ENCODE assay signal across 8 mouse cellular contexts in the genomic region with DNA sequence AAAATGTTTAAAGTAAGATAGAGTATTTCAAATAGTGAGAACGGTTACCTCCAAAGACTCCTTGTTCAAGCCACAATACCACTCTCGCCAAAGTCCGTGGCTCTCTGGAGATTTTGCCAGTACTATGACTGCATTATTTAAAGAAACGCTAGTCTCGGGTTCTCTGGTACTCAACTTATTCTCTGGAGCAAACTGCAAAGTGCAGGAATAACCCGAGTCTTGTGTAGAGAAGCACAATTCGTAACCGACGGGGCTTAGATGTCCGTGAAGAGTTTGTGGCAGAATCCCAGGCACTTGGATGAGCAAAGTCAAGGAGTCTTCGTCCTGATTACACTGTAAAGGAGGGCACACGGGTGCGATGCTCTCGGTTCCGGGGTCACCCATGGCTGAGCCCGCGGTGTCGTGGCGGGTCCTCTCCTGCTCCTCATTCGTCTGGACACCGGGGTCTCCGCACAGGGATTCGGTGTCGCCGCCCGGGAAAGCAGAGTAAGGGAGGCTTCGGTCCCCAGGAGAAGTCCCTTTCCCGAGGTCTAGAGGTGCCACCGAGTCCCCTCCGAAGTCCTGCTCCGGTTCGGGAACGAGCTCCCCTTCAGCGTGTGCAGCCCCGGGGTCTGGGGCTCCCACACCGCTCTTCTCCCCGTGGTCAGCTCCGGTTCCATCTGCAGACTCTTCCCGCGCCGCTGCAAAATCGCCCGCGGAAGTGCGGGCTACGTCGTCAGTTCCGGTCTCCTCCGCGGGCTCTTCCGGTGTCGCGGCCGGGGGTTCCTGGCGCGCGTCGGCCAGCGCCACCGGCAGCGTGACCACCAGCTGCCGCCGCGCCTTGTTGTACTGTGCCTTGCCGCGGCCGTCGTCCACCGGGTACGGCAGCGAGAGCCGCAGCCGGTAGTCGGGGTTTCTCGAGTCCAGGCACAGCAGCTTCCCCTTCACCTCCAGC. TPM values are rescaled to one million over a fixed set of nuclear protein-coding genes. Genes with fewer than 3 reads are reported as not detected.
DNase-seq lines count a peak whose midpoint lies in the region; ATAC-seq and TF ChIP-seq lines count a peak whose summit lies in the region.

A gene (minus strand): TSS at position 661 of the 934 bp plus-strand sequence.

- TF ChIP-seq EP300 in CH12.LX (IDR thresholded peaks at IDR 0.05; ENCODE audit: low read length), result no peak
- no peak for TF ChIP-seq EP300 in liver, postnatal 0 days (IDR thresholded peaks at IDR 0.05; ENCODE audit: low read depth)

- under 1% methylated on average over 75 of the region's 75 CpGs for WGBS in heart, embryonic 14.5 days
- WGBS in liver, postnatal 0 days (ENCODE audit: insufficient replicate concordance), result 3% methylated on average over 75 of the region's 75 CpGs
- WGBS in neural tube, embryonic 13.5 days, result under 1% methylated on average over 75 of the region's 75 CpGs

- DNase-seq in CH12.LX (ENCODE audit: extremely low read depth), result peak; percentile 58
- DNase-seq in fibroblast of lung, adult 2 months (ENCODE audit: low read depth), result peak; percentile 29
- DNase-seq in kidney, postnatal 10 days, result peak; percentile 85
- DNase-seq in liver, postnatal 0 days, result peak; percentile 81
- peak; percentile 56 for DNase-seq in telencephalon, adult 2 months (ENCODE audit: low read depth, low spot score)

- dilution Hi-C loops in CH12.LX (cut with MboI; ENCODE audit: extremely low pct_ligation_motif_present, extremely low pct_unique_long_range_greater_than_20kb, low sequenced_read_pairs), result no loop called here

- no peak for TF ChIP-seq RAD21 in CH12.LX (IDR thresholded peaks at IDR 0.05; ENCODE audit: low read depth, low read length)

- H3K9me3 ChIP-seq in CH12.LX (replicated peaks; ENCODE audit: low read length), result no peaks in the 10 kb centered on the region
- no peaks in the 10 kb centered on the region for H3K9me3 ChIP-seq in heart, embryonic 14.5 days (ENCODE audit: control insufficient read depth, low read length)
- no peaks in the 10 kb centered on the region for H3K9me3 ChIP-seq in liver, postnatal 0 days (ENCODE audit: low read length)
- H3K9me3 ChIP-seq in neural tube, embryonic 13.5 days, result no peaks in the 10 kb centered on the region

- peak within 1 kb of the TSS; percentile 84 for H3K27ac ChIP-seq in CH12.LX (ENCODE audit: insufficient read depth, low read depth)
- peak within 1 kb of the TSS; percentile 74 for H3K27ac ChIP-seq in brown adipose tissue, adult 24 weeks (replicated peaks; ENCODE audit: low read depth, low read length)
- peak within 1 kb of the TSS; percentile 87 to 93 for H3K27ac ChIP-seq in heart, embryonic 14.5 days (replicated peaks in 1 of 2; ENCODE audit: control insufficient read depth in 1 of 2, insufficient read depth in 1 of 2, low read depth in 2 of 2, low read length in 2 of 2)
- H3K27ac ChIP-seq in liver, postnatal 0 days (ENCODE audit: low read depth), result peak within 1 kb of the TSS; percentile 92
- H3K27ac ChIP-seq in neural tube, embryonic 13.5 days (replicated peaks), result peak within 1 kb of the TSS; percentile 94

- no peaks in the 10 kb centered on the region for H3K27me3 ChIP-seq in CH12.LX (replicated peaks)
- no peaks in the 10 kb centered on the region for H3K27me3 ChIP-seq in heart, embryonic 14.5 days (ENCODE audit: control insufficient read depth, insufficient read depth, low read length)
- H3K27me3 ChIP-seq in liver, postnatal 0 days (ENCODE audit: insufficient read depth, low read length), result no peaks in the 10 kb centered on the region
- H3K27me3 ChIP-seq in neural tube, embryonic 13.5 days, result no peaks in the 10 kb centered on the region

- H3K9ac ChIP-seq in CH12.LX (ENCODE audit: insufficient read depth, low read depth), result peak within 1 kb of the TSS; percentile 61
- H3K9ac ChIP-seq in heart, embryonic 14.5 days (ENCODE audit: low read length), result peak within 1 kb of the TSS; percentile 92
- peak within 1 kb of the TSS; percentile 93 for H3K9ac ChIP-seq in liver, postnatal 0 days (replicated peaks)
- peak within 1 kb of the TSS; percentile 88 for H3K9ac ChIP-seq in neural tube, embryonic 13.5 days

- H3K4me1 ChIP-seq in CH12.LX (ENCODE audit: control insufficient read depth in 1 of 2, insufficient read depth in 2 of 2), result peaks cover 6 to 28% of the 10 kb centered on the region in 2 experiments; a peak in 3 of 4 replicates
- H3K4me1 ChIP-seq in brown adipose tissue, adult 24 weeks (ENCODE audit: control insufficient read depth, insufficient read depth, insufficient read length, low read length), result peaks cover 5% of the 10 kb centered on the region; the same call in 1 of the 2 replicates
- peaks cover 0 to 19% of the 10 kb centered on the region in 2 experiments; a peak in 3 of 4 replicates for H3K4me1 ChIP-seq in heart, embryonic 14.5 days (ENCODE audit: control insufficient read depth in 2 of 2, insufficient read depth in 2 of 2, low read length in 2 of 2)
- H3K4me1 ChIP-seq in liver, postnatal 0 days (ENCODE audit: insufficient read depth), result peaks cover 17% of the 10 kb centered on the region
- H3K4me1 ChIP-seq in neural tube, embryonic 13.5 days (replicated peaks), result peaks cover 33% of the 10 kb centered on the region

- ATAC-seq in heart, embryonic 14.5 days (ENCODE audit: insufficient number of reproducible peaks, insufficient read depth, low FRiP score, low read depth), result peak; percentile 67
- peak; percentile 74 for ATAC-seq in liver, postnatal 0 days
- ATAC-seq in neural tube, embryonic 13.5 days (ENCODE audit: low read depth), result peak; percentile 88

- peaks cover 16 to 35% of the 10 kb centered on the region in 2 experiments for H3K36me3 ChIP-seq in CH12.LX (replicated peaks in 1 of 2; ENCODE audit: control insufficient read depth in 1 of 2, insufficient read depth in 1 of 2, low read length in 1 of 2)
- H3K36me3 ChIP-seq in heart, embryonic 14.5 days (ENCODE audit: control insufficient read depth, insufficient read depth, low read length), result peaks cover 35% of the 10 kb centered on the region
- peaks cover 15% of the 10 kb centered on the region for H3K36me3 ChIP-seq in liver, postnatal 0 days (replicated peaks; ENCODE audit: insufficient read depth, low read length)
- H3K36me3 ChIP-seq in neural tube, embryonic 13.5 days, result peaks cover 11% of the 10 kb centered on the region

- peaks cover 47% of the 10 kb centered on the region for H3K79me2 ChIP-seq in CH12.LX (replicated peaks; ENCODE audit: control insufficient read depth, extremely low read depth, insufficient read depth, poor library complexity, severe bottlenecking)

- peak within 1 kb of the TSS; percentile 91 to 98 (median 97) for H3K4me3 ChIP-seq in CH12.LX (replicated peaks in 1 of 3; ENCODE audit: low read depth in 2 of 3, low read length in 2 of 3, poor library complexity in 1 of 3)
- peak within 1 kb of the TSS; percentile 91 for H3K4me3 ChIP-seq in brown adipose tissue, adult 24 weeks (ENCODE audit: insufficient read depth, low read depth, low read length)
- peak within 1 kb of the TSS; percentile 74 to 98 for H3K4me3 ChIP-seq in heart, embryonic 14.5 days (ENCODE audit: control insufficient read depth in 1 of 2, insufficient read depth in 1 of 2, low read depth in 1 of 2, low read length in 2 of 2)
- peak within 1 kb of the TSS; percentile 99 for H3K4me3 ChIP-seq in liver, postnatal 0 days (ENCODE audit: low read depth, low read length)
- H3K4me3 ChIP-seq in neural tube, embryonic 13.5 days, result peak within 1 kb of the TSS; percentile 84

- TF ChIP-seq POLR2A in CH12.LX (IDR thresholded peaks at IDR 0.05; ENCODE audit: low read depth, low read length), result peak; percentile 87

- in situ Hi-C loops in CH12.LX (cut with MboI; ENCODE audit: low pct_ligation_motif_present, low pct_unique_long_range_greater_than_20kb, low sequenced_read_pairs), result no loop called here

- H3K4me2 ChIP-seq in CH12.LX (ENCODE audit: insufficient read depth, low read depth, poor library complexity, severe bottlenecking), result peak within 1 kb of the TSS; percentile 91
- H3K4me2 ChIP-seq in heart, embryonic 14.5 days (ENCODE audit: low read length), result peak within 1 kb of the TSS; percentile 94
- peak within 1 kb of the TSS; percentile 97 for H3K4me2 ChIP-seq in liver, postnatal 0 days (ENCODE audit: low read depth, low read length)
- H3K4me2 ChIP-seq in neural tube, embryonic 13.5 days, result peak within 1 kb of the TSS; percentile 97

- TF ChIP-seq CTCF in CH12.LX (conservative IDR thresholded peaks at IDR 0.05 in 1 of 2, IDR thresholded peaks at IDR 0.05 in 1 of 2; ENCODE audit: low read depth in 2 of 2, low read length in 2 of 2), result no peak
- no peak for TF ChIP-seq CTCF in liver, postnatal 0 days (IDR thresholded peaks at IDR 0.05; ENCODE audit: low read depth)

TF ChIP-seq in CH12.LX, 34 proteins besides CTCF, POLR2A, EP300 and RAD21 (continues in another document):
- TF ChIP-seq MXI1 (IDR thresholded peaks at IDR 0.05; ENCODE audit: low read depth, low read length) (peak; percentile 82), MAFK (IDR thresholded peaks at IDR 0.05; ENCODE audit: insufficient replicate concordance, low read length) (no peak), USF2 (conservative IDR thresholded peaks at IDR 0.05; ENCODE audit: low read depth, low read length) (no peak), PAX5 (IDR thresholded peaks at IDR 0.05; ENCODE audit: low read length) (no peak), IRF4 (IDR thresholded peaks at IDR 0.05; ENCODE audit: low read depth, low read length) (no peak), JUND (conservative IDR thresholded peaks at IDR 0.05; ENCODE audit: low read depth, low read length) (no peak), TBP (conservative IDR thresholded peaks at IDR 0.05; ENCODE audit: low read depth, low read length) (0 out of 2 replicates have a peak, but pooled peaks have one; percentile 41), MEF2A (IDR thresholded peaks at IDR 0.05; ENCODE audit: borderline replicate concordance, low read depth, low read length) (peak; percentile 55; the same call in 1 of the 2 replicates), ZNF384 (IDR thresholded peaks at IDR 0.05; ENCODE audit: low read depth, low read length) (no peak), E2F4 (IDR thresholded peaks at IDR 0.05; ENCODE audit: insufficient replicate concordance, low read depth, low read length) (peak; percentile 80; the same call in 1 of the 2 replicates), MYC (IDR thresholded peaks at IDR 0.05; ENCODE audit: low read depth, low read length) (peak; percentile 19; the same call in 1 of the 2 replicates), USF1 (IDR thresholded peaks at IDR 0.05; ENCODE audit: low read depth, low read length) (no peak; the same call in 1 of the 2 replicates), MAZ (IDR thresholded peaks at IDR 0.05; ENCODE audit: low read depth, low read length) (no peak)

RNA-seq across cellular contexts. Expression of the gene that starts here (rescaled TPM):
- 21.3 and 23.6 TPM in 2 replicates for total RNA-seq in CH12.LX (2012; rRNA removed)
- 45.9 and 52.1 TPM in 2 replicates for total RNA-seq in CH12.LX (2014; rRNA removed)
- polyA plus RNA-seq in CH12.LX (2012; ENCODE audit: insufficient read length, low read depth), result 16.0 and 19.1 TPM in 2 replicates
- polyA plus RNA-seq in brown adipose tissue, adult 24 weeks (2012; ENCODE audit: insufficient read depth, insufficient read length, missing spikeins), result 2.2 TPM in 1 of 2 replicates, not detected in the other
- 12.0 and 13.2 TPM in 2 replicates for polyA plus RNA-seq in heart, embryonic 14.5 days (2014; fragmentation: Nextera tagmentation; extraction: Ambion mirVana)
- polyA plus RNA-seq in liver, postnatal 0 days (2015; fragmentation: Nextera tagmentation; extraction: Ambion mirVana), result 9.1 and 10.2 TPM in 2 replicates
- 18.1 and 18.2 TPM in 2 replicates for polyA plus RNA-seq in neural tube, embryonic 13.5 days (2015; fragmentation: Nextera tagmentation; extraction: Ambion mirVana)

Comparison
In these comparisons a context has a peak if more than half of its experiments do, and no peak if none do; other contexts are left out.
1. Peak in every context shown above with its lines: DNase-seq, ATAC-seq, H3K4me3 ChIP-seq and H3K27ac ChIP-seq.
2. DNase-seq: peak in every context shown above with its lines; median percentile 85 in kidney, postnatal 10 days; 81 in liver, postnatal 0 days; 58 in CH12.LX; 56 in telencephalon, adult 2 months; 29 in fibroblast of lung, adult 2 months.